ENCODE assay signal across 20 mouse cellular contexts in the genomic region with DNA sequence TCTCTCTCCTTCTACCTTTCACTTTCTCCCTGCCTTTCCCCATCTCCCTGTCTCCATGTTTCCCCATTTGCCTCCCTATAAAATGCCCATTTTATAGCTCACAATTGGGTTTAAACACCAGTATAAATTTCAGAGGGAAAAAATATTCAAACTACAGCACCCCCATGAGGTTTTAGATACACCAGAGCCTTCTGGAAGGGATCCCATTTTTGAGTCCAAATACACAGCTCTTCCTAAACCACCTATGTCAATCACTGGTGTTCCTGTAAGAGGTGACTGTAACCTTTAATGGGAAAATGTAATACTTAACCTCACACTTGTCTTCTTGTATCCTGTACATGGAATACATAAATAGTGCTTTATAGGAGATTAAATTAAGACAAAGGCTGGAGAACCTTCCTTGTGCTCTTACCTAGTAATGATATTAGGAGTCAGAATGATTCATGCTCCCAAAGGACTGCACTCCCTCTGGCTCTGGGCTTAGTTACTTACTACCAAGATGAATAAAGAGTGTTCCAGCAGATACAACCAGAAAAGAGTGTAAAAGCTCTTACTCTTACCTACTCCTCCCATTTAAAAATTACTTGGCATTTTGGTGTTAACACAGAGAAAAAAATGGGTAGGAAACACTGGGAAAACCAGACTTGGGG.
A peak's percentile ranks its signal among the peaks of the same experiment; 100 is the strongest.
DNase-seq lines count a peak whose midpoint lies in the region; TF ChIP-seq lines count a peak whose summit lies in the region.
"Had no signal": no experiment of that assay in that cellular context is flagged by ENCODE, and none has a peak within 500 bp of the region (broad histone marks: within the 10 kb centered on the region; RNA-seq: fewer than 3 reads in every experiment).

No protein-coding gene starts in this region.

- H3K4me3 ChIP-seq in layer of hippocampus, adult 2 months: no peak overlapping the region
- H3K4me3 ChIP-seq: embryonic facial prominence, embryonic 13.5 days; embryonic facial prominence, embryonic 15.5 days; erythroblast, embryonic 14.5 days; forebrain, embryonic 10.5 days; forebrain, embryonic 12.5 days had no signal

- H3K27ac ChIP-seq in layer of hippocampus, adult 2 months: no peak overlapping the region
- H3K27ac ChIP-seq: embryonic facial prominence, embryonic 13.5 days; embryonic facial prominence, embryonic 15.5 days; forebrain, embryonic 10.5 days; forebrain, embryonic 12.5 days had no signal

- no peak for DNase-seq in layer of hippocampus, adult 2 months (ENCODE audit: low spot score in 2 of 2)
- DNase-seq in layer of hippocampus, adult 9-10 months (ENCODE audit: low spot score): no peak
- DNase-seq in 3T3-L1 (ENCODE audit: low read depth, low spot score) (peak; percentile 69), NIH3T3 (ENCODE audit: low read depth) (peak; percentile 62)
- DNase-seq in yolk sac, embryonic 10.5 days (ENCODE audit: low spot score): no peak
- DNase-seq in embryo, embryonic 9.5 days (ENCODE audit: extremely low spot score): no peak
- DNase-seq: adrenal gland, adult 8-10 months; adrenal gland, postnatal 14 days; adrenal gland, postnatal 36 days; B cell, adult 2 months; cerebellum, adult 11-12 months; cerebellum, adult 2 months; cerebellum, adult 9-10 months; cerebellum, postnatal 10 days; cerebellum, postnatal 25 days had no signal

- peak; percentile 40 for TF ChIP-seq CTCF in layer of hippocampus, adult 2 months (conservative IDR thresholded peaks at IDR 0.05)

Comparison
In these comparisons a context has a peak if more than half of its experiments do, and no peak if none do; other contexts are left out.
1. DNase-seq: peak in 3T3-L1 (single experiment) and NIH3T3 (single experiment); none in layer of hippocampus, adult 2 months (0 of 2), layer of hippocampus, adult 9-10 months (single experiment), yolk sac, embryonic 10.5 days (single experiment) and embryo, embryonic 9.5 days (single experiment).